Mouse (Mus musculus) liver, adult 2 months (tissue): ENCODE measurements around the gene Fndc3b.

ENCODE experiments used
- CTCF ChIP-seq: fragments of 200-500 bp; IDR thresholded peaks from 2 replicates; pipeline ENCODE4 v1.5.1; 2011; ENCODE audit warnings: low read depth, low read length, control low read depth
- POLR2A ChIP-seq: fragments of 200-500 bp; IDR thresholded peaks from 2 replicates; pipeline ENCODE4 v1.6.1; 2011; ENCODE audit warnings: low read length, control low read depth; ENCODE audit not compliant: insufficient read depth; ENCODE audit errors: extremely low read depth

GRCm38 (mm10) chr3:27694111-27694510 lies 17.0 kb downstream of the Fndc3b start:
- TF ChIP-seq POLR2A (no peak), CTCF (no peak)
